Mouse (Mus musculus) stomach, embryonic 14.5 days (tissue): Measurements from ENCODE around the gene Nccrp1. TPM values are rescaled to one million over a fixed set of nuclear protein-coding genes. Genes with fewer than 3 reads are reported as not detected.

ENCODE experiments used
- ATAC-seq: fragments of 200-750 bp; cut with Nextera tagmentation; 2 replicates; pipeline ENCODE4 v1.8.0; 2017; ENCODE audit warnings: low read depth, moderate TSS enrichment; ENCODE audit not compliant: insufficient number of reproducible peaks, insufficient read depth, low FRiP score
- H3K27ac ChIP-seq: fragments of 300-500 bp; sonication (generic); 2 replicates; pipeline ENCODE4 v1.5.1; 2014; ENCODE audit warnings: mild to moderate bottlenecking, low read length, moderate library complexity, mixed read lengths
- H3K27me3 ChIP-seq: fragments of 300-500 bp; sonication (generic); 2 replicates; pipeline ENCODE4 v1.6.1; 2014; ENCODE audit warnings: low read length, control low read depth, mixed read lengths; ENCODE audit not compliant: control insufficient read depth, insufficient read depth
- H3K36me3 ChIP-seq: fragments of 300-500 bp; sonication (generic); 2 replicates; pipeline ENCODE4 v1.6.1; 2014; ENCODE audit warnings: mild to moderate bottlenecking, control low read depth, low read length, moderate library complexity, mixed read lengths; ENCODE audit not compliant: control insufficient read depth, insufficient read depth
- H3K4me1 ChIP-seq: fragments of 300-500 bp; sonication (generic); 2 replicates; pipeline ENCODE4 v1.6.1; 2014; ENCODE audit warnings: low read length, control low read depth, mixed read lengths; ENCODE audit not compliant: control insufficient read depth, insufficient read depth
- H3K4me2 ChIP-seq: fragments of 300-500 bp; sonication (generic); replicated peaks from 2 replicates; pipeline ENCODE4 v1.6.1; 2014; ENCODE audit warnings: low read depth, low read length, control low read depth
- H3K4me3 ChIP-seq: fragments of 300-500 bp; sonication (generic); 2 replicates; pipeline ENCODE4 v1.5.1; 2014; ENCODE audit warnings: low read depth, low read length, control low read depth
- H3K9ac ChIP-seq: fragments of 300-500 bp; sonication (generic); replicated peaks from 2 replicates; pipeline ENCODE4 v1.6.1; 2014; ENCODE audit warnings: low read depth, mild to moderate bottlenecking, control low read depth, low read length, moderate library complexity, mixed read lengths
- H3K9me3 ChIP-seq: fragments of 300-500 bp; sonication (generic); 2 replicates; pipeline ENCODE4 v1.6.1; 2016; ENCODE audit warnings: low read depth, low read length, control low read depth; ENCODE audit not compliant: control insufficient read depth
- WGBS: fragments of 180-500 bp; shearing (Covaris S2); extraction: QIAGEN DNeasy Blood & Tissue Kit; methylation state at CpG from one replicate; pipeline ENCODE4 v1.1.7; 2014; 5-methylcytosine and 5-hydroxymethylcytosine counted together
- polyA plus RNA-seq: library from polyadenylated mRNA; unstranded; fragments of >200 nt; fragmentation: Nextera tagmentation; extraction: Ambion mirVana; gene quantifications from 2 replicates; pipeline ENCODE4 v1.2.1, GENCODE M21; 2014

Nccrp1 gene
- polyA plus RNA-seq, 1 experiment from 2014 or later, result not detected

- Histone ChIP-seq H3K4me3 (no peak overlapping the region), H3K27me3 (no peaks in the 10 kb centered on the region), H3K9me3 (no peaks in the 10 kb centered on the region), H3K36me3 (0 out of 2 replicates have a peak, but pooled peaks cover 7% of the 10 kb centered on the region), H3K9ac (no peak overlapping the region), H3K27ac (peak overlapping the region; percentile 2), H3K4me2 (no peak overlapping the region), H3K4me1 (peaks cover 52% of the 10 kb centered on the region)
- WGBS, result 97% methylated on average over 3 of the region's 3 CpGs
- no peak for ATAC-seq
These were observed 26.2 kb upstream of the Nccrp1 start for GRCm38 (mm10) chr7:28573236-28573635.

GRCm38 (mm10) chr7:28572689-28573088 is 25.6 kb upstream of the Nccrp1 start:
- Histone ChIP-seq H3K4me3 (no peak overlapping the region), H3K4me2 (no peak overlapping the region), H3K9ac (no peak overlapping the region), H3K9me3 (no peaks in the 10 kb centered on the region), H3K4me1 (peaks cover 48% of the 10 kb centered on the region), H3K27me3 (no peaks in the 10 kb centered on the region), H3K27ac (0 out of 2 replicates have a peak overlapping the region, but pooled peaks have one; percentile 27), H3K36me3 (peaks cover 10% of the 10 kb centered on the region)
- no peak for ATAC-seq
- 76% methylated on average over 5 of the region's 5 CpGs for WGBS

DNA sequence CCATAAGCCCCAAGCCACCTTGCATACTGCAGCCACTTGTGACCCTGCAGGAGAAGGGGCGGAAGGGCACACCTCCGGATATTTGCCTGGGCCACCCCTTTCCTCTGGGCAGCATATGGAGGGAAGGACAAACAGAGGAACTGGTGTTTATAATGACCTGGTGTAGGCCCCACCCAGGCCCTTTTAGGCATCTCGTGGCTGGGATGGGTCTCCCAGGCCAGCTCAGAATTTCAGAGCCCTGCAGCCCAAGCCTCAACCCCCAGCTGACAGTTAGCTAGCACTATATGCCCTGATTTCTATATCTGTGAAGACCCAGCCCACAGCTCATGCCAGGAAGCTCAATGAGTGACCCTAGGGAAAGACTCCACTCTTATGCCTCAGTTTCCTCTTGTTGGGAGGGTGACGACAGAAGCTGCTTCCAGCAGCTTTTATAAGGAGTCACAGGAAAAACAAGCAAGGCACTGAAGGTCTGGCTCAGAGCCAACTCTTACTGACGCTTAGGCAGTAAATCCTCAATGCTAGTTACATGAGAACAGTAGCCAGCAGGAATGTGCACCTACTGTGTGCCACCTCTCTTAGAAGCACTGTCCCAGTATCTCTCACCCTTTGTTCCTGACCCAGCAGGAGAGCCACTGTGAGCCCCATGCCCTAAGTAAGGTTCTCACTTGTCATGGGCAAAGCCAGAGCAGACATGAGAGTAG is 24.1 kb upstream of the Nccrp1 start:
- H3K4me1 ChIP-seq, result peaks cover 34% of the 10 kb centered on the region

GRCm38 (mm10) chr7:28570291-28570981 is 23.4 kb upstream of the Nccrp1 start:
- H3K27me3 ChIP-seq, result no peaks in the 10 kb centered on the region
- no peak overlapping the region for H3K4me3 ChIP-seq
- WGBS, result 56% methylated on average over 12 of the region's 12 CpGs

More for the DNA sequence above, 24.1 kb upstream of the Nccrp1 start:
- no peaks in the 10 kb centered on the region for H3K27me3 ChIP-seq
- H3K4me2 ChIP-seq, result peak overlapping the region; percentile 30
- peak overlapping the region; percentile 91 for H3K27ac ChIP-seq
- WGBS, result 29% methylated on average over 5 of the region's 5 CpGs
- H3K9me3 ChIP-seq, result no peaks in the 10 kb centered on the region
- H3K36me3 ChIP-seq, result peaks cover 21% of the 10 kb centered on the region
- no peak for ATAC-seq
- H3K4me3 ChIP-seq, result no peak overlapping the region
- H3K9ac ChIP-seq, result 0 out of 2 replicates have a peak overlapping the region, but pooled peaks have one; percentile 1

DNA sequence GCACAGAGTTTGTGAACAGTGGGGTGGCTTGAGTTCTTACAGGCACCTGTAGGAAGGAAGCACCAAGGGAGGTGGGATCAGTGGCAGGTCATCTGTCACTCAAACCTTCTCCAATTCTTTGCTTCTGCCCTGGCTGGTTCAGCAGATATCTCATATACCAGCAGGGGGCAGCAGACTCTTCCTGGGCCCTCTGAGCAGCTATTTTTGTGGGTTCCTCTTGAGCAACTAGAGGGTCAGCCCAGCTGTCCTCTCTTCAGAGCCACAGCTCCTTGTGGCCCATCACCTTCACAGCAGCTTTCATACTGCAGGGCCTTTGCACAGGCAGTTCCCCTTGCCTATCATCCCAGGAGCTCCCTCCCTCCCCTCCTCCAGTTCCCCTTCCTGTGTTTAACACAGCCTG is 21.2 kb upstream of the Nccrp1 start:
- no peak overlapping the region for H3K4me3 ChIP-seq
- H3K4me1 ChIP-seq, result peaks cover 26% of the 10 kb centered on the region
- H3K36me3 ChIP-seq, result peaks cover 37% of the 10 kb centered on the region
- H3K9me3 ChIP-seq, result no peaks in the 10 kb centered on the region
- no peak overlapping the region for H3K4me2 ChIP-seq
- H3K27me3 ChIP-seq, result no peaks in the 10 kb centered on the region
- no peak for ATAC-seq
- no peak overlapping the region for H3K27ac ChIP-seq
- no peak overlapping the region for H3K9ac ChIP-seq

More at GRCm38 (mm10) chr7:28570291-28570981, 23.4 kb upstream of the Nccrp1 start:
- peak; percentile 72 for ATAC-seq
- Histone ChIP-seq H3K9ac (0 out of 2 replicates have a peak overlapping the region, but pooled peaks have one; percentile 1), H3K9me3 (no peaks in the 10 kb centered on the region), H3K4me1 (peaks cover 27% of the 10 kb centered on the region), H3K36me3 (peaks cover 24% of the 10 kb centered on the region), H3K4me2 (peak overlapping the region; percentile 30), H3K27ac (peak overlapping the region; percentile 91)

- WGBS, result 92% methylated on average over 4 of the region's 4 CpGs
- H3K36me3 ChIP-seq, result peaks cover 44% of the 10 kb centered on the region
These were observed 20.5 kb upstream of the Nccrp1 start for GRCm38 (mm10) chr7:28567539-28567938.

DNA sequence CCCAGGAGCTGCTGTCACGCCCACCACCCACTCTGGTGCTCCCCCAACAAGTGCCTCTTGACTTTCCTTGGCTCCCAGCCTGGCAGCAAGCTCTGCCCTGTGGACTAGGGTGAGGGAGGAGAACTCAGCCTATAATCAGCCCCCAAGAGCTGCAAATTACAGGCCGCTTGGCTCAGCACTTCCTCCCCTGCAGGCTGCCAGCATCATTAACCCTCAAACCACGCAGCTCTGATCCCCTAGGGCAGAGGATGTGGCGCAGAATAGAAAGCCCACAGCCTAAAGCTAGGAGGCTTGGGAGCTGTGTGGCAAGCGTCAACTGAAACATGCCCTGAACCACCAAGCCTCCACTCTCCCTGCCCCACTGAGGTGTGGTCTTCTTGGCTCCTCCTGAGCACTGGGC is 18.4 kb upstream of the Nccrp1 start:
- Histone ChIP-seq H3K9me3 (no peaks in the 10 kb centered on the region), H3K4me1 (peaks cover 6% of the 10 kb centered on the region; the same call in 1 of the 2 replicates), H3K27ac (no peak overlapping the region), H3K9ac (no peak overlapping the region), H3K36me3 (peaks cover 59% of the 10 kb centered on the region), H3K4me2 (no peak overlapping the region), H3K27me3 (no peaks in the 10 kb centered on the region), H3K4me3 (no peak overlapping the region)
- ATAC-seq, result no peak
- 85% methylated on average over 5 of the region's 5 CpGs for WGBS

More at GRCm38 (mm10) chr7:28567539-28567938, 20.5 kb upstream of the Nccrp1 start:
- Histone ChIP-seq H3K27ac (no peak overlapping the region), H3K27me3 (no peaks in the 10 kb centered on the region), H3K4me1 (peaks cover 26% of the 10 kb centered on the region), H3K4me2 (no peak overlapping the region), H3K9me3 (no peaks in the 10 kb centered on the region), H3K9ac (no peak overlapping the region), H3K4me3 (no peak overlapping the region)
- ATAC-seq, result no peak

GRCm38 (mm10) chr7:28562951-28563350 is 15.9 kb upstream of the Nccrp1 start:
- no peak overlapping the region for H3K4me2 ChIP-seq
- H3K27me3 ChIP-seq, result no peaks in the 10 kb centered on the region
- H3K36me3 ChIP-seq, result peaks cover 78% of the 10 kb centered on the region
- no peak overlapping the region for H3K9ac ChIP-seq
- 91% methylated on average over 13 of the region's 13 CpGs for WGBS
- no peak overlapping the region for H3K27ac ChIP-seq
- H3K4me1 ChIP-seq, result 0 out of 2 replicates have a peak, but pooled peaks cover 2% of the 10 kb centered on the region
- ATAC-seq, result no peak
- H3K9me3 ChIP-seq, result no peaks in the 10 kb centered on the region
- no peak overlapping the region for H3K4me3 ChIP-seq
